Mouse (Mus musculus) myocyte (in vitro differentiated cells): ENCODE data around the gene Trim62.

Experiments used
- CEBPB ChIP-seq: IDR thresholded peaks from 2 replicates; pipeline ENCODE4 v1.6.1; 2011; ENCODE audit warnings: mild to moderate bottlenecking, moderate library complexity; ENCODE audit not compliant: poor library complexity, insufficient read depth, severe bottlenecking
- E2F4 ChIP-seq: IDR thresholded peaks from one replicate; pipeline ENCODE4 v1.6.1; 2011; ENCODE audit warnings: mild to moderate bottlenecking, control low read depth, moderate library complexity; ENCODE audit not compliant: insufficient read depth
- MAX ChIP-seq: IDR thresholded peaks from one replicate; pipeline ENCODE4 v1.6.1; 2011; ENCODE audit warnings: low read depth, mild to moderate bottlenecking, control low read depth
- MYOD1 ChIP-seq, 3 experiments: IDR thresholded peaks; one replicate each; pipeline ENCODE4 v1.6.1; 2011; ENCODE audit warnings: control low read depth in 2 of 3, low read depth in 2 of 3, mild to moderate bottlenecking in 2 of 3, moderate library complexity in 1 of 3; ENCODE audit not compliant: insufficient read length in 2 of 3, control insufficient read depth in 1 of 3
- POLR2A ChIP-seq: IDR thresholded peaks from one replicate; pipeline ENCODE4 v1.6.1; 2011; ENCODE audit warnings: low read depth, mild to moderate bottlenecking, control low read depth, moderate library complexity; ENCODE audit not compliant: insufficient read length
- POLR2AphosphoS2 ChIP-seq: IDR thresholded peaks from one replicate; pipeline ENCODE4 v1.6.1; 2011; ENCODE audit warnings: low read depth, control low read depth; ENCODE audit not compliant: insufficient read length
- REST ChIP-seq: IDR thresholded peaks from one replicate; pipeline ENCODE4 v1.6.1; 2011; ENCODE audit warnings: mild to moderate bottlenecking, control low read depth, moderate library complexity; ENCODE audit not compliant: insufficient read depth, insufficient read length
- SRF ChIP-seq: IDR thresholded peaks from one replicate; pipeline ENCODE4 v1.6.1; 2011; ENCODE audit warnings: low read depth; ENCODE audit not compliant: control insufficient read depth, insufficient read length
- TCF12 ChIP-seq: IDR thresholded peaks from one replicate; pipeline ENCODE4 v1.6.1; 2011; ENCODE audit warnings: mild to moderate bottlenecking, control low read depth; ENCODE audit not compliant: poor library complexity, insufficient read depth, severe bottlenecking
- TCF3 ChIP-seq: IDR thresholded peaks from one replicate; pipeline ENCODE4 v1.6.1; 2011; ENCODE audit warnings: low read depth, control low read depth; ENCODE audit not compliant: insufficient read length
- USF1 ChIP-seq: IDR thresholded peaks from one replicate; pipeline ENCODE4 v1.6.1; 2011; ENCODE audit warnings: low read depth, mild to moderate bottlenecking, control low read depth, moderate library complexity

DNA sequence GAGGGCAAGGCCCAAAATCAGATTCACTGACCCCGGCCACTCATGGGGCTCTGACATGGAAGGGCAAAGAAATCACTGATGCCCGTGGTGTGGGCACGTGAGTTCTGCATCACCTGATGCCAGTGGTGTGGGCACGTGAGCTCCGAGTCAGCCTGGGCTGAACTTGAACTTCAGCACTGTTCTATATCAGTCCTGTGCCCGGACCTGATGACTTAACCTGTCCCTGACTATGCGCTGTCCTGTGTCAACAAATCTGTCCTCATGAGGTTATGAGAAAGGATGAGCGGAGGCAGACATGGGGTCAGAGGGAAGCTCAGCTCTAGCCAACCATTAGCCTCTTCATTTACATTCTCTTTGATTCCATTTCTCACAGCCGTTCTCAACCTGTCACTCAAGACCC lies 63.4 kb downstream of the Trim62 start:
- no peak for TF ChIP-seq POLR2A
- TF ChIP-seq USF1, result no peak
- TF ChIP-seq MAX, result no peak
- TF ChIP-seq TCF12, result no peak
- TF ChIP-seq MYOD1 (IDR thresholded peaks at IDR 0.05; ENCODE audit: control insufficient read depth in 1 of 3, insufficient read length in 2 of 3, low read depth in 2 of 3), result no peak
- TF ChIP-seq POLR2AphosphoS2, result no peak
- TF ChIP-seq E2F4, result no peak
- no peak for TF ChIP-seq CEBPB
- no peak for TF ChIP-seq REST
- TF ChIP-seq SRF, result no peak
- no peak for TF ChIP-seq TCF3
